Mouse (Mus musculus) neural tube, embryonic 14.5 days (tissue): Measurements from ENCODE around the gene Hipk2. TPM values are rescaled to one million over a fixed set of nuclear protein-coding genes. Genes with fewer than 3 reads are reported as not detected.

Source experiments
- ATAC-seq: fragments of 200-750 bp; cut with Nextera tagmentation; 2 replicates; pipeline ENCODE4 v1.8.0; 2017; ENCODE audit warnings: low read depth, mild to moderate bottlenecking, moderate TSS enrichment, moderate library complexity
- H3K27ac ChIP-seq: fragments of 300-500 bp; sonication (generic); 2 replicates; pipeline ENCODE4 v1.5.1; 2014; ENCODE audit warnings: low read depth, mild to moderate bottlenecking, control low read depth, low read length, moderate library complexity, mixed read lengths
- H3K27me3 ChIP-seq: fragments of 300-500 bp; sonication (generic); 2 replicates; pipeline ENCODE4 v1.6.1; 2014; ENCODE audit warnings: low read length; ENCODE audit not compliant: control insufficient read depth, insufficient read depth
- H3K36me3 ChIP-seq: fragments of 300-500 bp; sonication (generic); 2 replicates; pipeline ENCODE4 v1.6.1; 2014; ENCODE audit warnings: low read length, mixed read lengths; ENCODE audit not compliant: control insufficient read depth, insufficient read depth
- H3K4me1 ChIP-seq: fragments of 300-500 bp; sonication (generic); 2 replicates; pipeline ENCODE4 v1.6.1; 2014; ENCODE audit warnings: low read length; ENCODE audit not compliant: control insufficient read depth, insufficient read depth
- H3K4me2 ChIP-seq: fragments of 300-500 bp; sonication (generic); 2 replicates; pipeline ENCODE4 v1.6.1; 2014; ENCODE audit warnings: mild to moderate bottlenecking, low read depth, low read length, control low read depth
- H3K4me3 ChIP-seq: fragments of 300-500 bp; sonication (generic); 2 replicates; pipeline ENCODE4 v1.5.1; 2014; ENCODE audit warnings: low read depth, low read length, control low read depth, mixed read lengths
- H3K9ac ChIP-seq: fragments of 300-500 bp; sonication (generic); replicated peaks from 2 replicates; pipeline ENCODE4 v1.6.1; 2014; ENCODE audit warnings: low read depth, mild to moderate bottlenecking, control low read depth, low read length, mixed read lengths
- H3K9me3 ChIP-seq: fragments of 300-500 bp; sonication (generic); 2 replicates; pipeline ENCODE4 v1.6.1; 2016; ENCODE audit warnings: low read length; ENCODE audit not compliant: control insufficient read depth
- WGBS: fragments of 180-500 bp; shearing (Covaris S2); extraction: QIAGEN DNeasy Blood & Tissue Kit; methylation state at CpG from one replicate; pipeline ENCODE4 v1.1.7; 2014; 5-methylcytosine and 5-hydroxymethylcytosine counted together
- polyA plus RNA-seq: library from polyadenylated mRNA; unstranded; fragments of >200 nt; fragmentation: Nextera tagmentation; extraction: Ambion mirVana; gene quantifications from 2 replicates; pipeline ENCODE4 v1.2.1, GENCODE M21; 2014

Gene Hipk2
- polyA plus RNA-seq, 1 experiment from 2014 or later, result 41.4 TPM

GRCm38 (mm10) chr6:38823164-38823563, 52.8 kb downstream of the Hipk2 start:
- WGBS, result 95% methylated on average over 4 of the region's 4 CpGs

GRCm38 (mm10) chr6:38821686-38822085, 54.3 kb downstream of the Hipk2 start:
- H3K9ac ChIP-seq, result no peak overlapping the region
- no peaks in the 10 kb centered on the region for H3K4me1 ChIP-seq
- no peaks in the 10 kb centered on the region for H3K9me3 ChIP-seq
- H3K27ac ChIP-seq, result no peak overlapping the region
- 82% methylated on average over 2 of the region's 2 CpGs for WGBS
- H3K4me2 ChIP-seq, result no peak overlapping the region
- H3K27me3 ChIP-seq, result no peaks in the 10 kb centered on the region
- no peak for ATAC-seq
- H3K4me3 ChIP-seq, result no peak overlapping the region
- peaks cover 13% of the 10 kb centered on the region for H3K36me3 ChIP-seq

More at GRCm38 (mm10) chr6:38823164-38823563, 52.8 kb downstream of the Hipk2 start:
- H3K36me3 ChIP-seq, result peaks cover 6% of the 10 kb centered on the region
- no peaks in the 10 kb centered on the region for H3K9me3 ChIP-seq
- no peaks in the 10 kb centered on the region for H3K27me3 ChIP-seq
- H3K9ac ChIP-seq, result no peak overlapping the region
- H3K4me2 ChIP-seq, result no peak overlapping the region
- no peak overlapping the region for H3K4me3 ChIP-seq
- no peak overlapping the region for H3K27ac ChIP-seq
- no peak for ATAC-seq
- no peaks in the 10 kb centered on the region for H3K4me1 ChIP-seq

- 93% methylated on average over 1 of the region's 1 CpGs for WGBS
- Histone ChIP-seq H3K4me3 (no peak overlapping the region), H3K9me3 (no peaks in the 10 kb centered on the region), H3K27me3 (no peaks in the 10 kb centered on the region), H3K27ac (no peak overlapping the region), H3K4me1 (no peaks in the 10 kb centered on the region), H3K9ac (no peak overlapping the region), H3K36me3 (peaks cover 13% of the 10 kb centered on the region), H3K4me2 (no peak overlapping the region)
- ATAC-seq, result no peak
Measured at GRCm38 (mm10) chr6:38820862-38821261, 55.1 kb downstream of the Hipk2 start.

GRCm38 (mm10) chr6:38816216-38816615, 59.7 kb downstream of the Hipk2 start:
- H3K9ac ChIP-seq, result no peak overlapping the region
- no peak overlapping the region for H3K27ac ChIP-seq
- no peak overlapping the region for H3K4me3 ChIP-seq
- H3K36me3 ChIP-seq, result peaks cover 13% of the 10 kb centered on the region
- WGBS, result 94% methylated on average over 1 of the region's 1 CpGs
- no peak overlapping the region for H3K4me2 ChIP-seq
- H3K9me3 ChIP-seq, result no peaks in the 10 kb centered on the region
- H3K27me3 ChIP-seq, result no peaks in the 10 kb centered on the region
- no peak for ATAC-seq
- no peaks in the 10 kb centered on the region for H3K4me1 ChIP-seq

DNA sequence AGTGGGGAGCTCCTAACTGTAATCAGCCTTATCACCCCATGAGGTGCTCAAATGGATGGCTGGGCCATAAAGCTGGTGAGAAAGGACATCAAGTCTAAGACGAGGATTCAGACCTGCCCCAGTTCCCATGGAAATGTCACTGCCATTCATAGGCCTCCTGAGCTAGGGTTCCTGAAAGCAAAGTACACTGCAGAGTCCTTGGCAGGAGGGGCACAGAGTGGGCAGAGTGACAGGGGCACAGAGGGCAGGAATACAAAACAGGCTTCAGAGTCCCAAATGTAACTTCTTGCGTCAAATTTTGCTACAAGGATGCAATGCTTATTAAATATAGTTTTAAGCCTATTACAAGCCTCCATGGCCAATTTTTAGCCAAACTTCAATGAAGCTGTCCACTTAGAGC, 60.4 kb downstream of the Hipk2 start:
- ATAC-seq, result no peak
- Histone ChIP-seq H3K36me3 (peaks cover 13% of the 10 kb centered on the region), H3K4me1 (no peaks in the 10 kb centered on the region), H3K4me2 (no peak overlapping the region), H3K27me3 (no peaks in the 10 kb centered on the region), H3K9ac (no peak overlapping the region), H3K9me3 (no peaks in the 10 kb centered on the region), H3K27ac (no peak overlapping the region), H3K4me3 (no peak overlapping the region)
- 50% methylated on average over 2 of the region's 2 CpGs for WGBS

DNA sequence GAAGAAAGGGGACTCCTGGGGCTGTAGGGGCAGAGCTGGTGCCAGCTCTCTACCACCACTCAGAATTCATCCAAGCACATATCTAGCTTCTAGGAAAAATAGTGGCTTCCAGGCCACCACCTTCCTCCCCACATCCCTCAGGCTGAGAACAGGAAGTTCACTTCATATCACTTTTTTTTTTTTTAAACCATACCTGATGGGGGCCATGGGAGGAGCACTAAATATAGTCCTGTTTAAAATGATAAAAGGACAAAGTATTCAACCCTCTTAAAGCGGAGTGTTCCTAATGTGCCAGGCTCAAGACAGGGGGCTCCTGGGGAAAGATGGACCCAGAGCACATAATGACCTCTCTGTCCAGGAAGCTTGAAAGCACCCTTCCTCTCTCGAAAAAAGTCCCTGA, 61.3 kb downstream of the Hipk2 start:
- no peak for ATAC-seq
- Histone ChIP-seq H3K4me3 (no peak overlapping the region), H3K4me2 (no peak overlapping the region), H3K36me3 (peaks cover 13% of the 10 kb centered on the region), H3K4me1 (no peaks in the 10 kb centered on the region), H3K27ac (no peak overlapping the region), H3K27me3 (no peaks in the 10 kb centered on the region), H3K9me3 (no peaks in the 10 kb centered on the region), H3K9ac (no peak overlapping the region)
- WGBS, result 96% methylated on average over 2 of the region's 2 CpGs

GRCm38 (mm10) chr6:38811459-38812145, 64.4 kb downstream of the Hipk2 start:
- H3K4me2 ChIP-seq, result no peak overlapping the region
- H3K36me3 ChIP-seq, result no peaks in the 10 kb centered on the region
- no peaks in the 10 kb centered on the region for H3K27me3 ChIP-seq
- 87% methylated on average over 4 of the region's 4 CpGs for WGBS
- H3K9ac ChIP-seq, result no peak overlapping the region
- no peak overlapping the region for H3K4me3 ChIP-seq
- no peaks in the 10 kb centered on the region for H3K4me1 ChIP-seq
- no peaks in the 10 kb centered on the region for H3K9me3 ChIP-seq
- no peak overlapping the region for H3K27ac ChIP-seq
- ATAC-seq, result no peak

GRCm38 (mm10) chr6:38810121-38810475, 65.9 kb downstream of the Hipk2 start:
- Histone ChIP-seq H3K36me3 (no peaks in the 10 kb centered on the region), H3K4me3 (no peak overlapping the region), H3K27ac (no peak overlapping the region), H3K9me3 (no peaks in the 10 kb centered on the region), H3K4me2 (no peak overlapping the region), H3K27me3 (no peaks in the 10 kb centered on the region), H3K9ac (no peak overlapping the region), H3K4me1 (no peaks in the 10 kb centered on the region)
- no peak for ATAC-seq
- WGBS, result 81% methylated on average over 2 of the region's 2 CpGs

GRCm38 (mm10) chr6:38809396-38810120, 66.4 kb downstream of the Hipk2 start:
- no peaks in the 10 kb centered on the region for H3K4me1 ChIP-seq
- no peak overlapping the region for H3K4me3 ChIP-seq
- H3K4me2 ChIP-seq, result no peak overlapping the region
- H3K36me3 ChIP-seq, result no peaks in the 10 kb centered on the region
- H3K9me3 ChIP-seq, result no peaks in the 10 kb centered on the region
- H3K27ac ChIP-seq, result no peak overlapping the region
- ATAC-seq, result no peak
- 75% methylated on average over 10 of the region's 10 CpGs for WGBS
- no peak overlapping the region for H3K9ac ChIP-seq
- no peaks in the 10 kb centered on the region for H3K27me3 ChIP-seq
